Mouse (Mus musculus): ENCODE data around the gene Abhd17b.

- TF ChIP-seq CTCF (IDR thresholded peaks at IDR 0.05; ENCODE audit: extremely low read depth, insufficient read depth, low read length), result no peak
- TF ChIP-seq POLR2A (IDR thresholded peaks at IDR 0.05; ENCODE audit: extremely low read depth, insufficient read depth, low read length), result no peak
These were observed 72.2 kb downstream of the Abhd17b start for GRCm38 (mm10) chr19:21725168-21725567.
